Mouse (Mus musculus) T-helper 2 cell (primary cell): ENCODE measurements at regions not wholly inside any gene's neighbourhood (a gene's known extent, or its start where the extent isn't known, plus 50 kb on each side); places are given as distances from the start of the nearest gene placed in this dataset.

ENCODE experiments used
- in situ Hi-C: fragments of 300-600 bp; cut with MboI, MseI; formaldehyde crosslinking; loops from one replicate; pipeline ENCODE4 v1.15.1; 2025; ENCODE audit warnings: high pct_unique_total_duplicates

GRCm38 (mm10) chr12:106855520-106855919 is 632.9 kb upstream of the 3110018I06Rik start:
- in situ Hi-C loops, result loop anchor here (10.0 kb wide), 1 partner anchor 231 kb away; no protein-coding TSS in a partner anchor

- in situ Hi-C loops, result no loop called here
These were observed 626.8 kb upstream of the 3110018I06Rik start for GRCm38 (mm10) chr12:106861638-106862037.

GRCm38 (mm10) chr12:106864076-106864475 is 624.4 kb upstream of the 3110018I06Rik start:
- in situ Hi-C loops, result no loop called here

- in situ Hi-C loops, result no loop called here
These were observed 620.4 kb upstream of the 3110018I06Rik start for GRCm38 (mm10) chr12:106868036-106868435.

- in situ Hi-C loops, result no loop called here
These were observed 617.0 kb upstream of the 3110018I06Rik start for GRCm38 (mm10) chr12:106871481-106871880.

- in situ Hi-C loops, result no loop called here
These were observed 615.3 kb upstream of the 3110018I06Rik start for GRCm38 (mm10) chr12:106872966-106873730.

- in situ Hi-C loops, result no loop called here
These were observed 598.1 kb upstream of the 3110018I06Rik start for GRCm38 (mm10) chr12:106890319-106890718.

- in situ Hi-C loops, result no loop called here
These were observed 594.4 kb upstream of the 3110018I06Rik start for GRCm38 (mm10) chr12:106894061-106894460.

- in situ Hi-C loops, result no loop called here
These were observed 584.2 kb upstream of the 3110018I06Rik start for GRCm38 (mm10) chr12:106904202-106904601.

GRCm38 (mm10) chr12:106912782-106913181 is 575.6 kb upstream of the 3110018I06Rik start:
- in situ Hi-C loops, result no loop called here

GRCm38 (mm10) chr12:106922571-106922991 is 565.9 kb upstream of the 3110018I06Rik start:
- in situ Hi-C loops, result no loop called here

GRCm38 (mm10) chr12:106928389-106928788 is 560.0 kb upstream of the 3110018I06Rik start:
- in situ Hi-C loops, result no loop called here

GRCm38 (mm10) chr12:106929161-106929560 is 559.3 kb upstream of the 3110018I06Rik start:
- in situ Hi-C loops, result no loop called here

GRCm38 (mm10) chr12:106931591-106931990 is 556.8 kb upstream of the 3110018I06Rik start:
- in situ Hi-C loops, result no loop called here

- in situ Hi-C loops, result no loop called here
These were observed 549.1 kb upstream of the 3110018I06Rik start for GRCm38 (mm10) chr12:106939381-106939780.

- in situ Hi-C loops, result no loop called here
These were observed 544.6 kb upstream of the 3110018I06Rik start for GRCm38 (mm10) chr12:106943874-106944273.

- in situ Hi-C loops, result no loop called here
These were observed 535.8 kb upstream of the 3110018I06Rik start for GRCm38 (mm10) chr12:106952621-106953020.

GRCm38 (mm10) chr12:106955778-106956177 is 532.7 kb upstream of the 3110018I06Rik start:
- in situ Hi-C loops, result no loop called here

- in situ Hi-C loops, result no loop called here
These were observed 532.2 kb upstream of the 3110018I06Rik start for GRCm38 (mm10) chr12:106956266-106956665.

- in situ Hi-C loops, result no loop called here
These were observed 526.4 kb upstream of the 3110018I06Rik start for GRCm38 (mm10) chr12:106961991-106962390.

GRCm38 (mm10) chr12:106963762-106964161 is 524.7 kb upstream of the 3110018I06Rik start:
- in situ Hi-C loops, result no loop called here

- in situ Hi-C loops, result no loop called here
These were observed 518.6 kb upstream of the 3110018I06Rik start for GRCm38 (mm10) chr12:106969873-106970272.

- in situ Hi-C loops, result no loop called here
These were observed 496.0 kb upstream of the 3110018I06Rik start for GRCm38 (mm10) chr12:106992421-106992820.
